Mouse (Mus musculus): ENCODE measurements around the gene RPS10-NUDT3. TPM values are rescaled to one million over a fixed set of nuclear protein-coding genes. Genes with fewer than 3 reads are reported as not detected.

RPS10-NUDT3 gene
- polyA plus RNA-seq (2012; ENCODE audit: low replicate concordance), result not detected in 2 replicates

DNA sequence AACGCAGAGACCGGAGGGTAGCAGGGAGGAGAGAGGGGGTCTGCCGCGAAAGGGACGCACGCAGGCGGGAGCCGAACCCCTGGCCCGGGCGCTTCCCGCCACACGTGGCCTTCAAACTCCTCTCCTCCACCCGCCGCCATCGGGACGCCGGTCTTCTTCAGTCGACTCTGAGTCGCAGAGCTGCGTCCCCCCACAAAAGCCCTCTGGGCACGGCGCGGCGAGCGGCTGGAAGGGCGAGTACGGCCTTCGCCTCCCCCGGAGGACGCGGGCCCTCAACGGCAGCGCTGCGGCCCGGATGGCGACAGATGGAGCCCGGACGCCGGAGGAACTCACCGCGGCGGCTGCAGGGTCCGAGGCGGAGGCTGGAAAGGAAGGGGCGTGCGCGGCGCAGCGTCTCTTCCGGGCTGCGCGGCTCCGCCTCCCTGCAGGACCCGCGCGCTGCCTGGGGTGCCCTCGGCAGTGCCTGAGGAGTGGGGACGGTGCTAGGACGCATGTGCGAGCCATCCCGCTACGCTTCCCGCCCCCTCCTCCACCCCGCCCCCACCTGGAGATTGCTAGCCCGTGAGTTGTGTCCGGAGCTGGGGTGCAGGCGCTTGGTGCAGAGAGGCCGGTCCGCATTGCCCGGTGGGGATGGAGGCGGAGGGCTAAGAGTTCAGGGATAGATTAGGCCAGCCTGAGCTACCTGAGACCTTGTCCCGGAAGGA is at the start of gene RPS10-NUDT3:
Gene RPS10-NUDT3, minus strand, starts transcription at position 352 of the 704 bp plus-strand sequence.

DNA sequence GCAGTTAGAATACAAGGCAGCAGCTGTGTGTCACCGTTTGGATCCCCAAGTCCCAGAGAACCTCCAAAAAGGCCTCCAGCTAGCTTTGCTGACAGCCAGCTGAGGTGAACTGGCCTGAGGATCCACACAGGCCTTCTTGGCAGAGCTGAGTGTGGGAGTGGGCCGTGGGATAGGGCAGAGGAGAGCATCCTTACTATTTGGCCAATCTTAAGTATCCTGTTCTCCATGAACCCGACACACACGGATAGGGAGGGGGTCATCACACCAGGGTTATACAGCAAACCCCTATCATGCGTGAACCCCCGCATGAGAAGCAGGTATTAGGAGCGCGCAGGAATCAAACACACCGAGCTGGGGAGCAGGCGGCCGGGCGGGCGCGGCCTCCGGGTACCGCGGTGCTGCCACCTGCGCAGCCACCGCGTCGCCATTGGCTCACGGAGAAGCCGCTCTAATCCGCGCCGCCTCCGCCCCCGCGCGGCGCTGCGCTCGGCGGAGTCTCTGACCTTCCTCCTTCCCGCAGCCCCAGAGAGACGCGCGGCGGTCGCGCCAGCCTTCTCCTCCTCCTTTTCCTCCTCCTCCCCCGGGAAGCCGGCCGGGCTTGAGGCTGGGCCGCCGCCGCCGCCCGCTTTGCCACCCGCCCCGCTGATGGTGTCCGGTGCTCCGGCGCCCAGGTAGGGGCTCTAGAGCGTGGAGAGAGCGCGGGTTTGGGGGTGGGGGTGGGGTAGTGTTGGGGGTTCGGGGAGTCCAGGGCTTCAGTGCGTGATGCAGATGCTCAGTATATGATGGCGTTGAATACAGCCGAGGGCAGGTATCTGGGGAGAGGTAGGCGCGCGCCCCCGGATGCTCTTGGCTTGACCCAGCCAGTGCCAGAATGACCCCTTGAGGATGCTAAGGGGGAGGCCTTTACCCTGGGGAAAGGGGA is 20.3 kb upstream of the RPS10-NUDT3 start, which contains the start of gene Pacsin1:
Gene Pacsin1, plus strand, starts transcription at position 421 of the 922 bp plus-strand sequence.

DNA sequence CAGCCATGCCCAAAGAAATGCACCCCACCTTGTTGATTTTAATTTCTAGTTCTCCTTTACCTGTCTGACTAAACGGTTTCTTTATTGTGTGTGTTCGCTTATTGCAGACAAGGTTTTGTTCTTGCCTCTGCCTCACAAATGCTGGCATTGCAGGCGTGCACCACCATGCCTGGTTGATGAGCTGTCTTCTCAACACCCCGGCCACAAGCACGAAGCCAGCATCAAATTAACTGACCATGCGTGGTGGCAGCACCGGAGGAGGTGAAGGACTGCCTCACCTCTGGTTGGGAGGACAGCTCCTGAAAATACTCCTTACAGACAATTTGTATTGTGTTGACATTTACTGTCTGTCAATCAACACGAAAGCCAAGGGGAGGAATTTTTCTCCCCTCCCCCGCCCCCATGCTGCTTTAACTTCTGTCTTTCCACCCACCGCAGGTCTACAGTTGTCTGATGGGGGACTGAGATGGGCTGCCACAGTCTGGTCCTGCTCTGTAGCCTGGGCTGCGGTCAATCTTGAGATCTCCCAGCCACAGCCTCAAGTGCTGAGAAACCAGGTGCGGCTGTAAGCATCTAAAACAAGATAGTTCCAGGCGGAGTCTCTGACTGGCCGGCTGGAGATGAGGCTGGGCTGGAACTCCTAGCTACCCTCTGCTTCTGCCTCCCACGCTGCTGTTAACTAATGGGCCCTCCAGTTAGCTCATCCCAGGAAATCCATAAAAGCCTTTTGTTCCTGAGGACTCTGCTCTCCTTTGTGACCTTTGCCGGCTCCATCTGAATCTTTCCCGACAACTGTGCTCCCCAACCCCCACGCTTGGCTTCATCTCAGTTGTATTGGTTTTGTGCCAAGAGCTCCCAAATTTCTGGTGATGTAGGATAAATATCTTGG is 1.4 kb upstream of the RPS10-NUDT3 start, which contains the start of gene Rps10:
Gene Rps10, minus strand, starts transcription at position 538 of the 889 bp plus-strand sequence.

DNA sequence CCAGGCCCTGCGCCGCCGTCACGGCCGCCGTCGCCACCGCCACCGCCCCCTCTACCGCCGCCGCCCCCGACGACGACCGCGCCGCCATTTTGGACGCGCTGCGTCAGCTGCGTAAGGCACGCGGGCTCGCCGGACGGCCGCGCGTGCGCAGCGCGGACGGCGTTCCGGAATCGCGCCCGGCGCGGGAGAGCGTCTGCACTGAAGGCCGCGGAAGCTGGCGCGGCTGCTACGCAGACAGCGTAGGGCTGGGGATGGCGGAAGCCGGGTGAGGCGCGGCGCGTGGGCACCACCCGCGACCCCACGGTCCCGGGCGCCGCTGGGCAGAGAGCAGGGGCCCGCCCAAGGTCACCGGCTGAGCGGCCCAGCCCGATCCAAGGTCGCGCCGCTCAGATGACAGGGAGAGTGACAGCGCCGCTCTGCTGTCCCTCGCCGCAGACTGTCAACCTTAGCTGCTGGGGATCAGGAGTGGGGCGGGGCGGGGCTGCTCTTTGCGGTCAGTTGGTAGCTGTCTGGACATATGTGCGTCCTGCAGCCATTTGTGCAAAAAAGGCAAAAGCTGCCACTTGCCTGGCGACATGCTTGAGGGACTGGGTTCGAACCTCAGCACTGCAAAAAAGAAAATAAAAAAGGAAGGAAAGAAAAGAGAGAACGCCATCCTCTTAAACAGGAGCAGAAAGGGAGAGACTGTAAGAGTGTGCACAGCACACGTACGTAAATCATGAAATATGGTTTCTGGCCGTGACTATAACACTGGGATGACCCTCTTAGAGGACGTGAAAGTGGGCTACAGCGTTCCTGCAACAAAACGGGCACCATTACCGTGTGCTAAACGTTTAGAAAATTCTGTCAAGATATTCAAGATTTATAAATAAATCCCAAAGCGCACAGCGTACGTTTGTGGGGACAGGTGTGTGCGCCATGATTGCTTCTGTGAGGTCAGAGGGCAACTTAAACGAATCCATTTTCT is 11.4 kb downstream of the RPS10-NUDT3 start, which contains the start of gene Nudt3:
Gene Nudt3, minus strand, starts transcription at position 136 of the 967 bp plus-strand sequence.

DNA sequence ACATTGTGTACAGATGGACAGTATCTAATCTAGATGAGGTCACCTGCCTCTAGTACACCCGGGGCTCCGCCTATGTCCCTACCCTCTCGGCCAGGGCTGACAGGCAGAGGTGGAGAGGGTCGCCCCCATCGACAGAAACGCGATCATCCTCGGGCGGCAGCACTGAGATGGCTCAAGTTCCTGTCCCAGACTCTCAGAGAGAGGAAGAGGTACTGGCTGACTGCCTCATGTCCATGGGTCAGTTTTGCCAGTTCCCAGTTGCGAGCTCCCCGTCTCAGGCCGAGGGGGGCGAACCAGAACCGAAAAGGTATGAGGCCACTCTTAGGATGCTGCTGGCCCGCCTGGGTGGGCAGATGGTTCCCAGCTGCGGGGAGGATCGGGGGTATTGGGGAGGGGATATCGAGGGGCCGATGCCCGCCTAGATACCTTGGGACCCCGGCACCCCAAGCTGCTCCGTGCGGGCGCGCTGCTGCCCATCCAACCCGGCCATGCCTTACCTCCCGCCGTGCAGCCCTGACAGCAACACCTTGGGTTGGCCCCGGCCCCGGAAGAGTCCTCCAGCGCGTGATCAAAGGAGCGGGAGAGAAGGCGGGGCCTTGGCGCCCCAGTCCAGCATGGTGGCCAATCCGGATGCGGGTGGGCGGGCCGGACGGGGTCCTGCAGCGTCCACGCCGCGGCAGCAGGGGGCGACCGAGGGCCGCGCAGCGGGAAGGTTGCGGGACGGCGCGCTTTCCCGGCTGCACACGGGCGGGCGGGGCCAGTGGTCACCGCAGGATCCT is 69.7 kb downstream of the RPS10-NUDT3 start, which contains the start of gene AI413582:
Gene AI413582, minus strand, starts transcription at position 594 of the 779 bp plus-strand sequence.

DNA sequence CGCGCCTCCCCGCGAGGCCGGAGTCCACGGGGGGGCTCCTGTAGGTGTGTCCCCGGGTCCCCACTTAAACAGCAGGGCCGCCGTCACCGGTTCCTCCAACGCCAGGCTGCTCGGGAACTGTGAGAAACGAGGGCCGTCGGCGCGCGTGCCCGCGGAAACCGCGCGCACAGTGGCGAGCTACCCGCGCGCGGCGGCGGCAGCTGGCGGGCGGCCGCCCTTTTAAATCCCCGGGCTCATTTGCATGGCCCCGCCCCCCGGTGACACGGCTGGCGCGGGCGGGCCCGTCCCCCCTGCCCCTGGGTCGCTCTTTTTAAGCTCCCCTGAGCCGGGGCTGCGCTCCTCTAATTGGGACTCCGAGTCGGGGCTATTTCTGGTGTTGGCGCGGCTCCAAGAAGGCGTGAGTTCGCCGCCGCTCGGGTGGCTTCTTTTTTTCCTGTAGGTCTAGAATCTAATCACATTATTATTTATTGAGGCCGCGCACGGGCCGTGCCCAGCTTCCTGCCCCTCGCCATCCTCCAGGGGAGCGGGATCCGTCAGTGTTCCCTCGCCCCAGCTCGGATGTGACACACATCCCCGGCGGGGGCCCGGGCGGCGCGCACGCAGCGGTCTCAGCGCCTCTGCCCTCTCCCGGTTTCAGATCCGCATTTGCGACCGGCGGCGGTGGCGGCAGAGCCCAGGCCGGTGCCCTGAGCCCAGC is 78.6 kb downstream of the RPS10-NUDT3 start, which contains the start of gene Hmga1:
Gene Hmga1, plus strand, starts transcription at position 183 of the 697 bp plus-strand sequence.

Other genes starting within 250 kb of the RPS10-NUDT3 start
- gene Grm4, start 113.8 kb downstream of the RPS10-NUDT3 start, polyA plus RNA-seq (2012; ENCODE audit: low replicate concordance), result 0.29 TPM in 1 of 2 replicates, not detected in the other
- gene Hmga1, start 78.7 kb downstream of the RPS10-NUDT3 start, polyA plus RNA-seq (2012; ENCODE audit: low replicate concordance), result 299 and 1,297 TPM in 2 replicates
- gene AI413582, start 69.5 kb downstream of the RPS10-NUDT3 start, polyA plus RNA-seq (2012; ENCODE audit: low replicate concordance), result 80.6 and 102 TPM in 2 replicates
- 92.5 and 160 TPM in 2 replicates for gene Nudt3, start 11.7 kb downstream of the RPS10-NUDT3 start, polyA plus RNA-seq (2012; ENCODE audit: low replicate concordance)
- 786 and 3,591 TPM in 2 replicates for gene Rps10, start 1.4 kb upstream of the RPS10-NUDT3 start, polyA plus RNA-seq (2012; ENCODE audit: low replicate concordance)
- 14.8 and 19.4 TPM in 2 replicates for gene Pacsin1, start 20.3 kb upstream of the RPS10-NUDT3 start, polyA plus RNA-seq (2012; ENCODE audit: low replicate concordance)
- 0.19 TPM in 1 of 2 replicates, not detected in the other for gene Spdef, start 93.7 kb upstream of the RPS10-NUDT3 start, polyA plus RNA-seq (2012; ENCODE audit: low replicate concordance)
- gene D17Wsu92e, start 185.4 kb upstream of the RPS10-NUDT3 start, polyA plus RNA-seq (2012; ENCODE audit: low replicate concordance), result 56.1 and 85.8 TPM in 2 replicates
- 386 and 636 TPM in 2 replicates for gene Snrpc, start 202.9 kb upstream of the RPS10-NUDT3 start, polyA plus RNA-seq (2012; ENCODE audit: low replicate concordance)
- gene Uhrf1bp1, start 221.2 kb upstream of the RPS10-NUDT3 start, polyA plus RNA-seq (2012; ENCODE audit: low replicate concordance), result 13.3 and 99.5 TPM in 2 replicates

Measured in leukemia stem cell, adult 10-12 weeks (primary cell).